Mouse (Mus musculus) neural tube, embryonic 13.5 days (tissue): Measurements from ENCODE around the gene Mknk2. TPM values are rescaled to one million over a fixed set of nuclear protein-coding genes. Genes with fewer than 3 reads are reported as not detected.

ENCODE experiments used
- ATAC-seq: fragments of 200-750 bp; cut with Nextera tagmentation; 2 replicates; pipeline ENCODE4 v1.8.0; 2017; ENCODE audit warnings: low read depth, mild to moderate bottlenecking, moderate TSS enrichment, moderate library complexity
- H3K27ac ChIP-seq: fragments of 300-500 bp; sonication (generic); replicated peaks from 2 replicates; pipeline ENCODE4 v1.5.1; 2015; ENCODE audit warnings: moderate library complexity, mild to moderate bottlenecking, inconsistent platforms
- H3K27me3 ChIP-seq: fragments of 300-500 bp; sonication (generic); 2 replicates; pipeline ENCODE4 v1.6.1; 2015; ENCODE audit warnings: mild to moderate bottlenecking, inconsistent platforms
- H3K36me3 ChIP-seq: fragments of 300-500 bp; sonication (generic); 2 replicates; pipeline ENCODE4 v1.6.1; 2015; ENCODE audit warnings: mild to moderate bottlenecking, inconsistent platforms
- H3K4me1 ChIP-seq: fragments of 300-500 bp; sonication (generic); replicated peaks from 2 replicates; pipeline ENCODE4 v1.6.1; 2015; ENCODE audit warnings: inconsistent platforms
- H3K4me2 ChIP-seq: fragments of 300-500 bp; sonication (generic); 2 replicates; pipeline ENCODE4 v1.6.1; 2015; ENCODE audit warnings: inconsistent platforms, mild to moderate bottlenecking, moderate library complexity
- H3K4me3 ChIP-seq: fragments of 300-500 bp; sonication (generic); 2 replicates; pipeline ENCODE4 v1.5.1; 2015; ENCODE audit warnings: mild to moderate bottlenecking, inconsistent platforms
- H3K9ac ChIP-seq: fragments of 300-500 bp; sonication (generic); 2 replicates; pipeline ENCODE4 v1.6.1; 2015; ENCODE audit warnings: moderate library complexity, mild to moderate bottlenecking, inconsistent platforms
- H3K9me3 ChIP-seq: fragments of 300-500 bp; sonication (generic); 2 replicates; pipeline ENCODE4 v1.6.1; 2016; ENCODE audit warnings: inconsistent platforms
- WGBS: fragments of 180-500 bp; shearing (Covaris S2); methylation state at CpG from one replicate; pipeline ENCODE4 v1.1.7; 2015; 5-methylcytosine and 5-hydroxymethylcytosine counted together
- polyA plus RNA-seq: library from polyadenylated mRNA; unstranded; fragments of >200 nt; fragmentation: Nextera tagmentation; extraction: Ambion mirVana; gene quantifications from 2 replicates; pipeline ENCODE4 v1.2.1, GENCODE M21; 2015

Mknk2 gene
- polyA plus RNA-seq, 1 experiment from 2014 or later = 61.4 TPM

GRCm38 (mm10) chr10:80622661-80623456 lies 55.1 kb downstream of the Mknk2 start, which contains the start of gene Csnk1g2:
TSS of gene Csnk1g2 (plus strand) at chr10:80622838.
- Histone ChIP-seq H3K9me3 (no peaks in the 10 kb centered on the region), H3K9ac (peak within 1 kb of the TSS; percentile 96), H3K4me3 (peak within 1 kb of the TSS; percentile 90), H3K4me2 (peak within 1 kb of the TSS; percentile 100), H3K36me3 (no peaks in the 10 kb centered on the region), H3K27ac (peak within 1 kb of the TSS; percentile 96), H3K27me3 (no peaks in the 10 kb centered on the region), H3K4me1 (peaks cover 47% of the 10 kb centered on the region)
- ATAC-seq = peak; percentile 26
- under 1% methylated on average over 82 of the region's 85 CpGs for WGBS

- Histone ChIP-seq H3K27ac (peak overlapping the region; percentile 96), H3K9ac (peak overlapping the region; percentile 71), H3K27me3 (no peaks in the 10 kb centered on the region), H3K4me1 (peaks cover 39% of the 10 kb centered on the region), H3K4me3 (peak overlapping the region; percentile 90), H3K9me3 (no peaks in the 10 kb centered on the region), H3K4me2 (peak overlapping the region; percentile 100), H3K36me3 (no peaks in the 10 kb centered on the region)
- WGBS = under 1% methylated on average over 64 of the region's 64 CpGs
- ATAC-seq = peak; percentile 97
Observed at GRCm38 (mm10) chr10:80621940-80622660, 55.8 kb downstream of the Mknk2 start.

GRCm38 (mm10) chr10:80621690-80621939 lies 56.3 kb downstream of the Mknk2 start:
- Histone ChIP-seq H3K4me3 (peak overlapping the region; percentile 90), H3K9ac (peak overlapping the region; percentile 71), H3K27me3 (no peaks in the 10 kb centered on the region), H3K27ac (peak overlapping the region; percentile 96), H3K36me3 (no peaks in the 10 kb centered on the region), H3K4me2 (peak overlapping the region; percentile 68), H3K4me1 (peaks cover 39% of the 10 kb centered on the region), H3K9me3 (no peaks in the 10 kb centered on the region)
- WGBS = 3% methylated on average over 9 of the region's 9 CpGs
- ATAC-seq = no peak

- peak overlapping the region; percentile 90 for H3K4me3 ChIP-seq
- H3K9me3 ChIP-seq = no peaks in the 10 kb centered on the region
- H3K4me1 ChIP-seq = peaks cover 39% of the 10 kb centered on the region
- peak overlapping the region; percentile 71 for H3K9ac ChIP-seq
- peak overlapping the region; percentile 96 for H3K27ac ChIP-seq
- H3K4me2 ChIP-seq = peak overlapping the region; percentile 68
- H3K36me3 ChIP-seq = 0 out of 2 replicates have a peak, but pooled peaks cover 4% of the 10 kb centered on the region
- no peaks in the 10 kb centered on the region for H3K27me3 ChIP-seq
- ATAC-seq = no peak; the same call in 1 of the 2 replicates
- WGBS = 55% methylated on average over 16 of the region's 16 CpGs
Observed at GRCm38 (mm10) chr10:80620796-80621689, 56.9 kb downstream of the Mknk2 start.

GRCm38 (mm10) chr10:80620365-80620764 lies 57.5 kb downstream of the Mknk2 start:
- Histone ChIP-seq H3K9ac (no peak overlapping the region), H3K4me2 (no peak overlapping the region), H3K36me3 (peaks cover 11% of the 10 kb centered on the region), H3K27ac (no peak overlapping the region), H3K4me3 (no peak overlapping the region), H3K4me1 (peaks cover 32% of the 10 kb centered on the region), H3K9me3 (no peaks in the 10 kb centered on the region), H3K27me3 (no peaks in the 10 kb centered on the region)
- WGBS = 89% methylated on average over 9 of the region's 9 CpGs
- ATAC-seq = no peak

- Histone ChIP-seq H3K9ac (0 out of 2 replicates have a peak overlapping the region, but pooled peaks have one; percentile 34), H3K4me1 (peaks cover 25% of the 10 kb centered on the region), H3K27ac (no peak overlapping the region), H3K4me3 (no peak overlapping the region), H3K9me3 (no peaks in the 10 kb centered on the region), H3K4me2 (no peak overlapping the region), H3K27me3 (no peaks in the 10 kb centered on the region), H3K36me3 (peaks cover 18% of the 10 kb centered on the region)
- 38% methylated on average over 8 of the region's 8 CpGs for WGBS
- ATAC-seq = no peak
Observed at GRCm38 (mm10) chr10:80619465-80620244, 58.3 kb downstream of the Mknk2 start.

GRCm38 (mm10) chr10:80618181-80618580 lies 59.7 kb downstream of the Mknk2 start:
- Histone ChIP-seq H3K4me1 (peaks cover 10% of the 10 kb centered on the region), H3K9me3 (no peaks in the 10 kb centered on the region), H3K9ac (no peak overlapping the region), H3K4me3 (no peak overlapping the region), H3K27ac (no peak overlapping the region), H3K4me2 (no peak overlapping the region), H3K27me3 (no peaks in the 10 kb centered on the region), H3K36me3 (peaks cover 30% of the 10 kb centered on the region)
- WGBS = 82% methylated on average over 9 of the region's 9 CpGs
- ATAC-seq = no peak

Other genes with a start within 250 kb of the Mknk2 start
- 62.1 and 70.4 TPM in 2 replicates for gene Tcf3, start 244.5 kb downstream of the Mknk2 start, polyA plus RNA-seq
- gene Onecut3, start 183.3 kb downstream of the Mknk2 start, polyA plus RNA-seq = 0.92 and 1.2 TPM in 2 replicates
- 1.2 and 1.4 TPM in 2 replicates for gene Atp8b3, start 139.0 kb downstream of the Mknk2 start, polyA plus RNA-seq
- gene Rexo1, start 116.6 kb downstream of the Mknk2 start, polyA plus RNA-seq = 26.8 and 28.0 TPM in 2 replicates
- 4.9 and 5.5 TPM in 2 replicates for gene Klf16, start 100.8 kb downstream of the Mknk2 start, polyA plus RNA-seq
- 108 and 123 TPM in 2 replicates for gene Abhd17a, start 87.8 kb downstream of the Mknk2 start, polyA plus RNA-seq
- 62.7 and 64.8 TPM in 2 replicates for gene Scamp4, start 75.2 kb downstream of the Mknk2 start, polyA plus RNA-seq
- 3.0 and 4.8 TPM in 2 replicates for gene Adat3, start 75.2 kb downstream of the Mknk2 start, polyA plus RNA-seq
- 2.8 and 3.7 TPM in 2 replicates for gene Gm49322, start 72.1 kb downstream of the Mknk2 start, polyA plus RNA-seq
- 98.0 and 110 TPM in 2 replicates for gene Csnk1g2, start 55.3 kb downstream of the Mknk2 start, polyA plus RNA-seq
- gene Btbd2, start 21.0 kb downstream of the Mknk2 start, polyA plus RNA-seq = 93.9 and 100.0 TPM in 2 replicates
- gene Mob3a, start 23.9 kb upstream of the Mknk2 start, polyA plus RNA-seq = 46.4 and 55.1 TPM in 2 replicates
- gene Izumo4, start 24.1 kb upstream of the Mknk2 start, polyA plus RNA-seq = 37.2 and 39.1 TPM in 2 replicates
- 106 and 114 TPM in 2 replicates for gene Ap3d1, start 64.2 kb upstream of the Mknk2 start, polyA plus RNA-seq
- 16.4 and 19.5 TPM in 2 replicates for gene Dot1l, start 77.1 kb upstream of the Mknk2 start, polyA plus RNA-seq
- 67.5 and 71.0 TPM in 2 replicates for gene Sf3a2, start 120.1 kb upstream of the Mknk2 start, polyA plus RNA-seq
- gene Plekhj1, start 120.5 kb upstream of the Mknk2 start, polyA plus RNA-seq = 128 and 137 TPM in 2 replicates
- gene Amh, start 127.1 kb upstream of the Mknk2 start, polyA plus RNA-seq = 0.11 TPM in 1 of 2 replicates, not detected in the other
- gene Jsrp1, start 135.4 kb upstream of the Mknk2 start, polyA plus RNA-seq = 0.76 and 1.1 TPM in 2 replicates
- gene Oaz1, start 148.5 kb upstream of the Mknk2 start, polyA plus RNA-seq = 1,173 and 1,183 TPM in 2 replicates
- gene Lingo3, start 165.9 kb upstream of the Mknk2 start, polyA plus RNA-seq = 2.3 and 3.2 TPM in 2 replicates
- 199 and 218 TPM in 2 replicates for gene Lsm7, start 177.1 kb upstream of the Mknk2 start, polyA plus RNA-seq
- 62.0 and 66.2 TPM in 2 replicates for gene Sppl2b, start 177.2 kb upstream of the Mknk2 start, polyA plus RNA-seq
- 0.08 and 0.31 TPM in 2 replicates for gene Tmprss9, start 193.7 kb upstream of the Mknk2 start, polyA plus RNA-seq
- gene Timm13, start 222.9 kb upstream of the Mknk2 start, polyA plus RNA-seq = 328 and 331 TPM in 2 replicates
- gene Lmnb2, start 240.1 kb upstream of the Mknk2 start, polyA plus RNA-seq = 38.3 and 41.6 TPM in 2 replicates